Mouse (Mus musculus): Measurements from ENCODE around the gene Ryr2.

The Ryr2 gene

DNA sequence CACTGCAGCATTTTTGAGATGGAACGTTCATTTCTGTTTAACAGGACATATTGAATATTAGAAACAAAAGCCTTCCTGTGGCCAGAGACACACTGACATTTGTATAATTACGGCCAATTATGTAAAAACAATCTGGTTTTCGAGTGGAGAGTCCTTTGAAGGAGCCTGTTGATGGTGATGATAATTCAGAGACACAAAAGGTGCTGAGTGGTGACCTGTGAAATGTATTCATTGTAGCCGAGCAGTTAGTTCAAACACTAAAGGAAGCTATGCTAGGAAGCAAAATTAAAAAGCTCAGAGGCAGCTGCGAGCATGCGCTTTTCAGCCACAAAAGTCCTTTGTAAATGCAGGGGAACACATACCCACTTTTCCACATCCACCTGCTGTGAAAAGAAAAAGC lies 203.9 kb downstream of the Ryr2 start:
- TF ChIP-seq GATA4 (IDR thresholded peaks at IDR 0.05; ENCODE audit: insufficient replicate concordance, low read length), result no peak

GRCm38 (mm10) chr13:11900631-11901030 lies 206.1 kb downstream of the Ryr2 start:
- TF ChIP-seq GATA4 (IDR thresholded peaks at IDR 0.05; ENCODE audit: insufficient replicate concordance, low read length), result no peak

DNA sequence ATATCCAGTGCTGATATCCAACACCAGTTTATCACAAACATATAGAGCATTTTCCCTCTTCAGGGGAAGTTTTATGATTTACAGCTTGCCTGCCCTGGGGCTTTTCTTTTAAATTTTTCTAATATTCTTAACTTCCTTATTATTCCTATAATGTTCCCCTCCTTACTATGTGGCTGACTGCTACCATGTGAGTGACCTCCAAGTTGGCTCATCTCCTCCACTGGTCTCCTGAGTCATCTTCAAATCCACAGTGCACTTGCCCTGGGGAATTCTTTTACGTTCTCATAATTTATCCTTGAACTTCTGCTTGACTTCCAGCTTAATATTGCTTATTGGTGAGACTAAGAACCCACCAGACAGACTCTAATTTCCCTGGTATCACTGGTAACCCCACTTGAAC lies 211.1 kb downstream of the Ryr2 start:
- no peak for TF ChIP-seq GATA4 (IDR thresholded peaks at IDR 0.05; ENCODE audit: insufficient replicate concordance, low read length)

DNA sequence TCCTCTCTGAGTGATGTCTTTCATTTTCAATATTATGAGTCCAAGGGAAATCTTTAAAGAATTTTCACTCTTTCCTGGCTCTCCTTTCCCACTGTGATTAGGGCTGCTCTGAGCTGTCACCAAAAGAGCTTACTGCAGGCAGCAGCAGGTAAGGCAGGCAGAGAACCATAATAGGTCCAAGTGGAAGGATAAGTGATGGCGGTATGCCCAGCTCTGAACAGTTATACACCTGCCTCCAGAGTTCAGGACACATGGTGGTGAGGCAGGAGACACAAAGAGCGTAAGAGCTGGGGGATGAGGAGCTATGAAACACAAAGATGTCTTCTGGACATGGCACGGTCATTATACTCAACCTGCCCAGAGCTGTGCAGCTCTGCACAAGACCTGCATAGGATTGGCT lies 215.0 kb downstream of the Ryr2 start:
- no peak for TF ChIP-seq GATA4 (IDR thresholded peaks at IDR 0.05; ENCODE audit: insufficient replicate concordance, low read length)

GRCm38 (mm10) chr13:11891115-11891514 lies 215.6 kb downstream of the Ryr2 start:
- TF ChIP-seq GATA4 (IDR thresholded peaks at IDR 0.05; ENCODE audit: insufficient replicate concordance, low read length), result no peak

DNA sequence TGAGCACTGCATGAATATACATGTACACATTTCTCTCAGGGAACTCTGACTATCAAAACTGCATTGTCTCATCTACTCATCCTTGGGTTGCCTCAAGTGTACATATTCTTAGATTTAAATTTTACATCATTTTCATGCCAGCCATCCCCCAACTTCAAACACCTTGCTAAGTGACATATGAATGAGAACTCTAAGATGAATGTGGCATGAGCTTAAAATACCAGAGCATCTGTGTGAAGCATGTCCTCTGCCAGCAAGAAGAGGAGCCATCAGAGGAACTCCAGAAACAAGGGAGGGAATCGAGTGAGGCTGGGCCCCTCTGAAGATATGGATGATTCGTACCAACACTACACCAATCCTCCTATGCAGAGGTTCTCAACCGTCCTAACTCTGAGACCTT lies 222.6 kb downstream of the Ryr2 start:
- TF ChIP-seq GATA4 (IDR thresholded peaks at IDR 0.05; ENCODE audit: insufficient replicate concordance, low read length), result no peak

DNA sequence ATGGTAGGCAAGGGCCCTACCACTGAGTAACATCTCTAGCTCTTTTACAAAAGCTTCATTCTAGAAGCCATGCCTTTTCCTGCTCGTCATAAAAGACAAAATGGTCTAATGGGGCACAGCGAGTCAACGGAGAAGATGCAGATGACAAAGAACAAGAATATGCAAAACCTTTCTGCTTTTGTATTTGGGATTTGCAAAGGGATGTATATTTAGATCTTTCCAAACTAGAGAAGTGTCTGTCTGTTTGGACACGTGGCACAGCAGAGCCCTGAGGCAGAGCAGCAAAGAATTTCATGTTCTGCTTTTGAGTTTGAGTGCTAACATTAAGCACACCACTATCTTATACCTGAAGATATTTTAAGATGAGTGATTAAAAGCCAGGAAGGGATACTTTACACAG lies 224.4 kb downstream of the Ryr2 start:
- TF ChIP-seq GATA4 (IDR thresholded peaks at IDR 0.05; ENCODE audit: insufficient replicate concordance, low read length), result no peak

GRCm38 (mm10) chr13:11880503-11881227 lies 226.1 kb downstream of the Ryr2 start:
- TF ChIP-seq GATA4 (IDR thresholded peaks at IDR 0.05; ENCODE audit: insufficient replicate concordance, low read length), result no peak

GRCm38 (mm10) chr13:11879037-11879436 lies 227.7 kb downstream of the Ryr2 start:
- no peak for TF ChIP-seq GATA4 (IDR thresholded peaks at IDR 0.05; ENCODE audit: insufficient replicate concordance, low read length)

- no peak for TF ChIP-seq GATA4 (IDR thresholded peaks at IDR 0.05; ENCODE audit: insufficient replicate concordance, low read length)
Observed at GRCm38 (mm10) chr13:11874852-11875251, 231.9 kb downstream of the Ryr2 start.

- no peak for TF ChIP-seq GATA4 (IDR thresholded peaks at IDR 0.05; ENCODE audit: insufficient replicate concordance, low read length)
Observed at GRCm38 (mm10) chr13:11869971-11870370, 236.8 kb downstream of the Ryr2 start.

- no peak for TF ChIP-seq GATA4 (IDR thresholded peaks at IDR 0.05; ENCODE audit: insufficient replicate concordance, low read length)
Observed at GRCm38 (mm10) chr13:11869486-11869885, 237.3 kb downstream of the Ryr2 start.

DNA sequence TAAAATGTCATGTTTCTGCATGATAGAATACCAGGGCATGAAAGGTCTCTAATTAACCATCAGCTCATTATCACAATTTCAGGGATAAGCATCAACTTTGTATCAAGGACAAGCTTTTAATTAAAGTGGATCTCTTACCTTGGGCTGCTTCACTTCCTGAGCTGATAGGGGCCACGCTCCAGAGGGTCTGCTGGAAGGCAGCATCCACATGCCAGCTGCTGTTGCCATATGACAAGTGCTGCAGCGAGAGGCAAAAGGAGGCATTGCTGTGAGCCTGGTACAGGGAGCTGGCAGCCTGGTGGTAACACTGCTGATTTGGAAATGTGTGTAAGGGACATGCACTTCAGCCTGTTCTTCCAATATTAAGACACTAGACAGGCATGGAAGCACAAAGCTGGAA lies 237.8 kb downstream of the Ryr2 start:
- no peak for TF ChIP-seq GATA4 (IDR thresholded peaks at IDR 0.05; ENCODE audit: insufficient replicate concordance, low read length)

GRCm38 (mm10) chr13:11868056-11868455 lies 238.7 kb downstream of the Ryr2 start:
- TF ChIP-seq GATA4 (IDR thresholded peaks at IDR 0.05; ENCODE audit: insufficient replicate concordance, low read length), result no peak

DNA sequence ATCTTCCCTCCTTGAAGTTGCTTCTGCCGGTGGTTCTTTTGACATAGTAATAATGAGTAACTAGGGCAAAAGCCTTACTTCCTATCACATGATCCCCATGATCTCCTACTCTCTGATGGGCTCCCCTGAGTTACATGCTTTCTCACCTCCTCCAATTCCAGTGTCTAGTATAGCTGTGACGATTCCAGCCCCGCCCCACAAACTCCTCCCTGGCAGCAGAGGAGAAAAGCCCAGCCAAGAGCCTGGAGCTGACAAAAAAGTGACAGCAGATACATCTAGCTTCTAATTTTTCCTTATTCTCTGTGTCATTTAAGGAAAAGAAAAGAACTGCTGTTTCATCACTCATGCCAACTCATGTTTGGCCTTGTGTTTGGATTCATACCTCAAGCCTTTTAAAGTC lies 241.5 kb downstream of the Ryr2 start:
- no peak for TF ChIP-seq GATA4 (IDR thresholded peaks at IDR 0.05; ENCODE audit: insufficient replicate concordance, low read length)

DNA sequence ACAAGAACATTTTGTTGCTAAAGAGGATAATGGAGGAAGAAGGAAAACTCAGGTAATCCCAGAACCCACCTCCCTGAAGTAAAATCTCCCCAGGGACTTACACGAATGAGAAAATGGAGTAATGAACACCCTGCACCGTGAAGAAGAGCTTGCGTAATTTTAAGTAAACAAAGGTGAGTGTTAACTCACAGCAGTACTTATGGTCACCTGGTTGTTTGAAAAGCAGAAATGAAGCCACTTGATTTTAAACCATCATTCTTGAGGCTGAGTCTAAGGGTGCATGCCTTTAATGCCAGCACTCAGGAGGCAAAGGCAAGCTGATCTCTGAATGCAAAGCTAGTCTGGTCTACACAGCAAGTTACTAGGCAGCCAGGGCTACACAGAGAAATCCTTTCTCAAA lies 255.1 kb downstream of the Ryr2 start:
- TF ChIP-seq GATA4 (IDR thresholded peaks at IDR 0.05; ENCODE audit: insufficient replicate concordance, low read length), result no peak

- no peak for TF ChIP-seq GATA4 (IDR thresholded peaks at IDR 0.05; ENCODE audit: insufficient replicate concordance, low read length)
Observed at GRCm38 (mm10) chr13:11843889-11844288, 262.9 kb downstream of the Ryr2 start.

All from liver, adult (tissue).